Mouse (Mus musculus): ENCODE results near the gene Tcl1b2.
"Not testable (repeated sequence)": the region's sequence is repeated elsewhere in the genome, so short reads cannot be mapped to it uniquely, and the experiment has no call there.

Tcl1b2 gene

DNA sequence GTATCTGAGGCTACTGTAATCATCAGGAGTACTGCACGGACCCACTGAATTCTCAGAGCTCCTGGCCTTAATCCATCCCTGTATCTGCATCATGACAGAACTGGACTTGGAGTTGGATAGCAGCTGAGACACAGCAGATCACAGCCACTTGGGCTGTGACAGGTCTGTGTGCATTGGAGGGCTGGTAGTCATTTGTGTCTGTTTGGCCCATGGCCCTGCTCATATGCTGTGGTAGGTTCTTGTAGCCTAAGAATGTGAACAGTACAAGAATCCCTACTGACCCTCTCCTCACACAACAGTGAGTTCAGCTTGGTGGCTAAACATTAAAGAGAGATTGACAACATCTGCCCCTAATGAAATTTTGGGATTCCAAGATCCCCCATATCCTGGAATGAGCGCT, 27.6 kb downstream of the Tcl1b2 start:
- in situ Hi-C loops (cut with MboI, MseI), result loop anchor here (10.0 kb wide), 1 partner anchor 119 kb away; no protein-coding TSS in a partner anchor

- in situ Hi-C loops (cut with MboI, MseI), result loop anchor here (10.0 kb wide), 1 partner anchor 120 kb away; no protein-coding TSS in a partner anchor
These were observed 28.5 kb downstream of the Tcl1b2 start for GRCm38 (mm10) chr12:105174318-105174717.

DNA sequence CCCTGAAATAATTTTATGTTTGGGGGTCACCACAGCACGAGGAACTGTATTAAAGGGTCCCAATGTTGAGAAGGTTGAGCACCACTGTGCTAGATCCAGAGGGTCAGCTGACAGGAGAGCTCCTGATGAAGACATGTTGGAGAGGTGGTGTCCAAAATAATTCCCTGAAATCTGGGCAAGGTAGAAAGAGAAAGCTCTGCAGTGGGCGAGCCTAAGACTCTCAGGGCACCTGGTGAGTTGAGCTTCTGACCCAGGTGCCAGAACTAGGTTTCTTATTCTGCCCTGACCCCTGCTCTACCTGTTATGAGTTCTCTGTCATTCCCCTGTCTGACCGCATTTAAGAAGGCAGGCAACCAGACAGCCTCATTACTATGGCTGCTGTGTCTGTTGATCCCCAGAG, 30.2 kb downstream of the Tcl1b2 start, which contains the start of gene Tcl1b5:
Gene Tcl1b5 (plus strand): TSS at position 301 of the 400 bp plus-strand sequence.
- in situ Hi-C loops (cut with MboI, MseI), result loop anchor here (10.0 kb wide), 1 partner anchor 121 kb away; no protein-coding TSS in a partner anchor

DNA sequence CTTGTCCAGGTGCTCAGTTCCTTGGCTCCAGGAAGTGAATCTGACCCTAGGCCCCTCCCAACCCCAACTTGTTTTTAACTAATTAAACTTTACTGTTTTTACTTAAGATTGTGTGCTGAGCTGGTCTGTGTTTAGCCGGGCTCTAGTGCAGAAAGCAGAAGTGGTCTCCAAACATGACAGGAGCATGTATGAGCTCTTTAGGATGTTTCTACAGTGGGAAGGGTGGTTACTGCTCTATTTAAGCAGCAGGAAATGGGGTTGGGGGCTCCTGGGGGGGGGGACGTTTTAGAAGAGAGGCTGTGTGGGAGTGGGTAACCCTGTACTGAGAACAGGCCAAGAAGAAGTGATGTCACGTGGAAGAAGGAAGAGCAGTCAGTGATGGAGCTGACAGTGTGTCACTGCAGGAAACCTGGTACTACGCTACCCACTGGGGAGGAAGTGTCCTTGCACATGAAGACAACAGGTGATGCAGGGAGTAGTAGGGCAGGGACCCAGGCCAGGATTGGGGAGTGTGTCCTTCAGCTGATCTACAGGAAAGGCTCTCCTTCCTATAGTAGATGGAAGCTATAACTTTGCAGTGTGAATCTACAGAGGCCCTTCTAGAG, 35.3 kb downstream of the Tcl1b2 start:
- in situ Hi-C loops (cut with MboI, MseI), result not testable (repeated sequence)

DNA sequence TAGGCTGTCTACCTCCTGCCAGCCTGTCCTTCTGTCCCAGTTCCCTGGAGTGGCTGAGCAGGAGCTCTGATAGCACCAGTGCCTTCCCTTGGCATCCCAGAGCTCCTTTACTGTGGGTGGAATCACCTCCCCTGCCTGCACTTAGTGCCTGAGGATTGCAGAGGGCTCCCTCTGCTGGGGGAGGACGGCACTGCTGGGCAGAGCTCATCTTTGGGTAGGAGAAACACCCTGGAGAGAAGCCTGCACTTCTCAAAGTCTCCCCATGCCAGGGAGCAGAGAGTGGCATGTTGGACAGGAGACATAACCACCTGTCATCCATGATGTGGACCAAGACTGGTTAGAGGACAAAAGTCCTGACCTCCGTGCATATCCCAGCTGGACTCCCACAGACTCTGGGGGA, 43.2 kb downstream of the Tcl1b2 start:
- in situ Hi-C loops (cut with MboI, MseI), result not testable (repeated sequence)

DNA sequence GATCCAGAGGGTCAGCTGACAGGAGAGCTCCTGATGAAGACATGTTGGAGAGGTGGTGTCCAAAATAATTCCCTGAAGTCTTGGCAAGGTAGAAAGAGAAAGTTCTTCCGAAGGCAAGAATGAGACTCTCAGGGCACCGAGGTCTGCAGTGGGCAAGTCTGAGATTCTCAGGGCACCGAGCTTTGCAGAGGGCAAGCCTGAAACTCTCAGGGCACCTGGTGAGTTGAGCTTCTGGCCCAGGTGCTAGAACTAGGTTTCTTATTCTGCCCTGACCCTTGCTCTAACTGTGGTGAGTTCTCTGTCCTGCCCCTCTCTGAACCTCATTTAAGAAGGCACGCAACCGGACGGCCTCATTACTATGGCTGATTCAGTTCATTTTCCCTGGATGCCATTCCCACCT, 44.9 kb downstream of the Tcl1b2 start, which contains the start of gene Tcl1b3:
Gene Tcl1b3 (plus strand): TSS at position 301 of the 400 bp plus-strand sequence.
- in situ Hi-C loops (cut with MboI, MseI), result not testable (repeated sequence)

GRCm38 (mm10) chr12:105199684-105200497, 54.1 kb downstream of the Tcl1b2 start:
- in situ Hi-C loops (cut with MboI, MseI), result not testable (repeated sequence)

DNA sequence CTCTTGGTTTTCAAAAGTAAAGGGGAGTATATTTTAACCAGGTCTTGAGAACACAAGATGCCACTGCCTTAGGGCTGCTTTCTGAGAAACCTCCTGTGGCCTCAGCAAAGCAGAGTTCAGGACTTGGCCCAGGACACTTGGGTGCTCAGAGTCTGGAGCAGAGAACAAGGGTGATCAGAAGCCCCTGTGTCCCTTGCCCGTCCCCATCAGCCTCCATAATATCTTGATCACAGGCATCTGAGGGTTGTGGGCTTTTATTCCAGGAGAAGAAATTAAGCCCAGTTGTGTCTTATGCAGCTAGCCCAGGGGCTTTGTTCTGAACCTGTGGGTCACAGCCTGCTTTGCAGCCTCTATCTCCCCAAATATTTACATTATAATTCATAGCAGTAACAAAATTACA, 55.8 kb downstream of the Tcl1b2 start, which contains the start of gene Tcl1b4:
Gene Tcl1b4 (plus strand): TSS at position 301 of the 400 bp plus-strand sequence.
- in situ Hi-C loops (cut with MboI, MseI), result not testable (repeated sequence)

Data from T-helper 1 cell (primary cell).